Mouse (Mus musculus): Measurements from ENCODE around the gene Src. TPM values are rescaled to one million over a fixed set of nuclear protein-coding genes. Genes with fewer than 3 reads are reported as not detected.
A peak's percentile ranks its signal among the peaks of the same experiment; 100 is the strongest.

The Src gene
- polyA plus RNA-seq, 1 experiment, result 83.8 TPM

GRCm38 (mm10) chr2:157392331-157392730 is 25.9 kb upstream of the Src start:
- Histone ChIP-seq H3K27ac (ENCODE audit: insufficient read depth, low read length) (no peak overlapping the region), H3K4me3 (ENCODE audit: insufficient read depth, low read length) (no peak overlapping the region), H3K4me1 (ENCODE audit: control insufficient read depth, insufficient read depth, low read length) (0 out of 2 replicates have a peak, but pooled peaks cover 1% of the 10 kb centered on the region)
- TF ChIP-seq POLR2A (IDR thresholded peaks at IDR 0.05; ENCODE audit: extremely low read depth, insufficient read depth, low read length), result no peak
- TF ChIP-seq CTCF (IDR thresholded peaks at IDR 0.05; ENCODE audit: extremely low read depth, insufficient read depth, low read length), result no peak

- TF ChIP-seq CTCF (IDR thresholded peaks at IDR 0.05; ENCODE audit: extremely low read depth, insufficient read depth, low read length) (no peak), POLR2A (IDR thresholded peaks at IDR 0.05; ENCODE audit: extremely low read depth, insufficient read depth, low read length) (no peak)
- Histone ChIP-seq H3K27ac (ENCODE audit: insufficient read depth, low read length) (no peak overlapping the region), H3K4me3 (ENCODE audit: insufficient read depth, low read length) (no peak overlapping the region), H3K4me1 (ENCODE audit: control insufficient read depth, insufficient read depth, low read length) (no peaks in the 10 kb centered on the region)
These were observed 24.7 kb upstream of the Src start for GRCm38 (mm10) chr2:157393549-157393948.

- TF ChIP-seq POLR2A (IDR thresholded peaks at IDR 0.05; ENCODE audit: extremely low read depth, insufficient read depth, low read length) (no peak), CTCF (IDR thresholded peaks at IDR 0.05; ENCODE audit: extremely low read depth, insufficient read depth, low read length) (no peak)
- H3K4me1 ChIP-seq (ENCODE audit: control insufficient read depth, insufficient read depth, low read length), result no peaks in the 10 kb centered on the region
- no peak overlapping the region for H3K27ac ChIP-seq (ENCODE audit: insufficient read depth, low read length)
- no peak overlapping the region for H3K4me3 ChIP-seq (ENCODE audit: insufficient read depth, low read length)
These were observed 23.4 kb upstream of the Src start for GRCm38 (mm10) chr2:157394868-157395267.

- TF ChIP-seq CTCF (IDR thresholded peaks at IDR 0.05; ENCODE audit: extremely low read depth, insufficient read depth, low read length), result no peak
- TF ChIP-seq POLR2A (IDR thresholded peaks at IDR 0.05; ENCODE audit: extremely low read depth, insufficient read depth, low read length), result no peak
- Histone ChIP-seq H3K4me1 (ENCODE audit: control insufficient read depth, insufficient read depth, low read length) (no peaks in the 10 kb centered on the region), H3K27ac (ENCODE audit: insufficient read depth, low read length) (peak overlapping the region; percentile 53; the same call in 1 of the 2 replicates), H3K4me3 (ENCODE audit: insufficient read depth, low read length) (no peak overlapping the region)
These were observed 22.9 kb upstream of the Src start for GRCm38 (mm10) chr2:157395371-157395770.

GRCm38 (mm10) chr2:157395960-157396359 is 22.3 kb upstream of the Src start:
- Histone ChIP-seq H3K27ac (ENCODE audit: insufficient read depth, low read length) (no peak overlapping the region; the same call in 1 of the 2 replicates), H3K4me1 (ENCODE audit: control insufficient read depth, insufficient read depth, low read length) (no peaks in the 10 kb centered on the region), H3K4me3 (ENCODE audit: insufficient read depth, low read length) (no peak overlapping the region)
- TF ChIP-seq CTCF (IDR thresholded peaks at IDR 0.05; ENCODE audit: extremely low read depth, insufficient read depth, low read length) (no peak), POLR2A (IDR thresholded peaks at IDR 0.05; ENCODE audit: extremely low read depth, insufficient read depth, low read length) (no peak)

GRCm38 (mm10) chr2:157397376-157397775 is 20.9 kb upstream of the Src start:
- TF ChIP-seq CTCF (IDR thresholded peaks at IDR 0.05; ENCODE audit: extremely low read depth, insufficient read depth, low read length), result no peak
- no peak overlapping the region for H3K27ac ChIP-seq (ENCODE audit: insufficient read depth, low read length)
- no peak overlapping the region for H3K4me3 ChIP-seq (ENCODE audit: insufficient read depth, low read length)
- H3K4me1 ChIP-seq (ENCODE audit: control insufficient read depth, insufficient read depth, low read length), result no peaks in the 10 kb centered on the region

- Histone ChIP-seq H3K4me1 (ENCODE audit: control insufficient read depth, insufficient read depth, low read length) (no peaks in the 10 kb centered on the region), H3K27ac (ENCODE audit: insufficient read depth, low read length) (no peak overlapping the region), H3K4me3 (ENCODE audit: insufficient read depth, low read length) (no peak overlapping the region)
- TF ChIP-seq CTCF (IDR thresholded peaks at IDR 0.05; ENCODE audit: extremely low read depth, insufficient read depth, low read length) (no peak), POLR2A (IDR thresholded peaks at IDR 0.05; ENCODE audit: extremely low read depth, insufficient read depth, low read length) (no peak)
These were observed 19.7 kb upstream of the Src start for GRCm38 (mm10) chr2:157398539-157398938.

- no peaks in the 10 kb centered on the region for H3K4me1 ChIP-seq (ENCODE audit: control insufficient read depth, insufficient read depth, low read length)
- H3K4me3 ChIP-seq (ENCODE audit: insufficient read depth, low read length), result no peak overlapping the region
- H3K27ac ChIP-seq (ENCODE audit: insufficient read depth, low read length), result no peak overlapping the region
- no peak for TF ChIP-seq POLR2A (IDR thresholded peaks at IDR 0.05; ENCODE audit: extremely low read depth, insufficient read depth, low read length)
- TF ChIP-seq CTCF (IDR thresholded peaks at IDR 0.05; ENCODE audit: extremely low read depth, insufficient read depth, low read length), result no peak
These were observed 18.4 kb upstream of the Src start for GRCm38 (mm10) chr2:157399797-157400196.

GRCm38 (mm10) chr2:157400491-157400890 is 17.8 kb upstream of the Src start:
- Histone ChIP-seq H3K27ac (ENCODE audit: insufficient read depth, low read length) (no peak overlapping the region), H3K4me1 (ENCODE audit: control insufficient read depth, insufficient read depth, low read length) (no peaks in the 10 kb centered on the region), H3K4me3 (ENCODE audit: insufficient read depth, low read length) (no peak overlapping the region)
- TF ChIP-seq POLR2A (IDR thresholded peaks at IDR 0.05; ENCODE audit: extremely low read depth, insufficient read depth, low read length) (no peak), CTCF (IDR thresholded peaks at IDR 0.05; ENCODE audit: extremely low read depth, insufficient read depth, low read length) (no peak)

GRCm38 (mm10) chr2:157401261-157401660 is 17.0 kb upstream of the Src start:
- TF ChIP-seq CTCF (IDR thresholded peaks at IDR 0.05; ENCODE audit: extremely low read depth, insufficient read depth, low read length), result no peak
- no peak for TF ChIP-seq POLR2A (IDR thresholded peaks at IDR 0.05; ENCODE audit: extremely low read depth, insufficient read depth, low read length)
- H3K27ac ChIP-seq (ENCODE audit: insufficient read depth, low read length), result no peak overlapping the region
- H3K4me3 ChIP-seq (ENCODE audit: insufficient read depth, low read length), result no peak overlapping the region

More at GRCm38 (mm10) chr2:157401261-157401660, 17.0 kb upstream of the Src start:
- no peaks in the 10 kb centered on the region for H3K4me1 ChIP-seq (ENCODE audit: control insufficient read depth, insufficient read depth, low read length)

All from cortical plate, adult 2 months (tissue).